Mouse (Mus musculus) liver, embryonic 16.5 days (tissue): ENCODE data around the gene Dnajc14. TPM values are rescaled to one million over a fixed set of nuclear protein-coding genes. Genes with fewer than 3 reads are reported as not detected.

Experiments used
- ATAC-seq: fragments of 200-750 bp; cut with Nextera tagmentation; 2 replicates; pipeline ENCODE4 v1.8.0; 2017; ENCODE audit warnings: low read depth, mild to moderate bottlenecking, moderate number of reproducible peaks, moderate library complexity
- H3K27ac ChIP-seq: fragments of 300-500 bp; sonication (generic); 2 replicates; pipeline ENCODE4 v1.5.1; 2014; ENCODE audit warnings: mild to moderate bottlenecking, low read length
- H3K27me3 ChIP-seq: fragments of 300-500 bp; sonication (generic); 2 replicates; pipeline ENCODE4 v1.6.1; 2014; ENCODE audit warnings: low read depth, low read length, mixed read lengths; ENCODE audit not compliant: control insufficient read depth, insufficient read depth
- H3K36me3 ChIP-seq: fragments of 300-500 bp; sonication (generic); 2 replicates; pipeline ENCODE4 v1.6.1; 2014; ENCODE audit warnings: mild to moderate bottlenecking; ENCODE audit not compliant: control insufficient read depth, insufficient read depth
- H3K4me1 ChIP-seq: fragments of 300-500 bp; sonication (generic); 2 replicates; pipeline ENCODE4 v1.6.1; 2014; ENCODE audit warnings: low read depth, low read length, mixed read lengths; ENCODE audit not compliant: control insufficient read depth
- H3K4me2 ChIP-seq: fragments of 300-500 bp; sonication (generic); 2 replicates; pipeline ENCODE4 v1.6.1; 2014; ENCODE audit warnings: low read depth, low read length, mixed read lengths
- H3K4me3 ChIP-seq: fragments of 300-500 bp; sonication (generic); 2 replicates; pipeline ENCODE4 v1.5.1; 2014; ENCODE audit warnings: low read depth, mild to moderate bottlenecking, low read length
- H3K9ac ChIP-seq: fragments of 300-500 bp; sonication (generic); 2 replicates; pipeline ENCODE4 v1.6.1; 2014; ENCODE audit warnings: low read depth, low read length
- H3K9me3 ChIP-seq: fragments of 300-500 bp; sonication (generic); replicated peaks from 2 replicates; pipeline ENCODE4 v1.6.1; 2016; ENCODE audit warnings: low read length; ENCODE audit not compliant: control insufficient read depth
- WGBS: fragments of 180-500 bp; shearing (Covaris S2); extraction: QIAGEN DNeasy Blood & Tissue Kit; methylation state at CpG from one replicate; pipeline ENCODE4 v1.1.7; 2014; ENCODE audit not compliant: insufficient replicate concordance; 5-methylcytosine and 5-hydroxymethylcytosine counted together
- polyA plus RNA-seq: library from polyadenylated mRNA; unstranded; fragments of >200 nt; fragmentation: Nextera tagmentation; extraction: Ambion mirVana; gene quantifications from 2 replicates; pipeline ENCODE4 v1.2.1, GENCODE M21; 2015

The Dnajc14 gene
- polyA plus RNA-seq, 1 experiment from 2014 or later, result 18.8 TPM

DNA sequence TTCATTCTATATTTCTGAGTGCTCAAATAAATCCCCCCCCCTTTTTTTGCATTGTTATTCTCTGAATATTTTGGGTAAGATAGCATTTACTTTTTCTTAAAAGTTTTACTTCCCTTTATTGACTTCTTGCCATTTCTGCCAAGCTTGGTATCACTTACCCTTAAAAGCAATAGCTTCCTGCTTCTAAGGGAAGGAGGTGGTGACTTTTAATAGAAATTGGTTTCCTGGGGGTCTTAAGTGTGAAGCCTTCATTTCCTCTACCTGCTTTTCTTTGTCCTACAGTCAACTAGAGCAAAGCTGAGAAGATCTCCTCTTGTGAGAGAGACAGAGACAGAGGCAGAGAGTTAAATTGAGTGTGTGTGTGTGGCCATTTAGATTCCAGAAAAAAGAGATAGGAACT, 57.3 kb downstream of the Dnajc14 start:
- Histone ChIP-seq H3K4me1 (no peaks in the 10 kb centered on the region), H3K27me3 (no peaks in the 10 kb centered on the region), H3K9ac (no peak overlapping the region), H3K9me3 (no peaks in the 10 kb centered on the region), H3K4me3 (no peak overlapping the region), H3K27ac (no peak overlapping the region), H3K4me2 (no peak overlapping the region), H3K36me3 (peaks cover 7% of the 10 kb centered on the region)
- ATAC-seq, result no peak

DNA sequence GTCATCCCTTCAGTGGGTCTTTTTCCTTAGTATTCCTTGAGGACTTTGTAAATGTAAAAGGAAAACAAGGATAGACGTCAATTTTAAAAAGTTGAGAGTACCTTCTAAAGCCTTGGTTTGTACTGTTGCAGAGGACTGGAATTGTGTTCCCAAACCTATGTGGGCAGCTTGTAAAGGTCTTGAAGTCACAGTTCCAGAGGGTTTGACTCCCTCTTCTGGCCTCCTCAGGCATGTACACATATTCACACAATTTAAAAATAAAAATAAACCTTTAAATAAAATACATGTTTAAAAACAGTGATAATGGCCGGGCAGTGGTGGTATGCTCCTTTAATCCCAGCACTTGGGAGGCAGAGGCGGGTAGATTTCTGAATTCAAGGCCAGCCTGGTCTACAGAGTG, 62.2 kb downstream of the Dnajc14 start:
- no peaks in the 10 kb centered on the region for H3K27me3 ChIP-seq
- no peaks in the 10 kb centered on the region for H3K9me3 ChIP-seq
- no peak for ATAC-seq
- no peak overlapping the region for H3K4me3 ChIP-seq
- H3K36me3 ChIP-seq, result no peaks in the 10 kb centered on the region; the same call in none of the 2 replicates
- WGBS, result 64% methylated on average over 3 of the region's 3 CpGs
- no peak overlapping the region for H3K27ac ChIP-seq
- no peak overlapping the region for H3K4me2 ChIP-seq
- H3K9ac ChIP-seq, result no peak overlapping the region
- H3K4me1 ChIP-seq, result no peaks in the 10 kb centered on the region

DNA sequence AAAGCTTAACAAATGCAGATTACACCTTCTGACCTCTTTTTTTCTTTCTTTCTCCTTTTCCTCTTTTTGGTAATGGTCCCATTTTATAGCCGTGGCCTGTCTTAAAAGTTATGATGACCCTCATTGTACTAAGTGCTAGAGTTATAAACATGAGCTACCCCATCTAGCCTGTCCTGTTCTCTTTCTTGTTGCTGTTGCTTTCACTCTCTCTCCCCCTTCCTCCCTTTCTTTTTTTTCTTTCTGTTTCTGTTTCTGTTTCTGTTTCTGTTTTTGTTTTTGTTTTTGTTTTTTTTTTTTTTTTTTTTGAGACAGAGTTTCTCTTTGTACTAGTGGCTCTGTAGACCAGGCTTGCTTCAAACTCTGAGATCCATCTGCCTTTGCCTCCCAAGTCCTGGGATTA, 62.7 kb downstream of the Dnajc14 start:
- no peak overlapping the region for H3K9ac ChIP-seq
- ATAC-seq, result no peak
- no peaks in the 10 kb centered on the region for H3K27me3 ChIP-seq
- H3K4me2 ChIP-seq, result no peak overlapping the region
- no peaks in the 10 kb centered on the region for H3K9me3 ChIP-seq
- 71% methylated on average over 1 of the region's 1 CpGs for WGBS
- no peaks in the 10 kb centered on the region; the same call in none of the 2 replicates for H3K36me3 ChIP-seq
- no peaks in the 10 kb centered on the region for H3K4me1 ChIP-seq
- H3K27ac ChIP-seq, result no peak overlapping the region
- no peak overlapping the region for H3K4me3 ChIP-seq

Other genes with a start within 250 kb of the Dnajc14 start
- gene Pa2g4, start 238.1 kb upstream of the Dnajc14 start, polyA plus RNA-seq, result 96.2 and 103 TPM in 2 replicates
- gene Erbb3, start 214.4 kb upstream of the Dnajc14 start, polyA plus RNA-seq, result 4.2 and 5.2 TPM in 2 replicates
- gene Rps26, start 177.3 kb upstream of the Dnajc14 start, polyA plus RNA-seq, result 301 and 353 TPM in 2 replicates
- gene Ikzf4, start 158.1 kb upstream of the Dnajc14 start, polyA plus RNA-seq, result 0.08 and 0.15 TPM in 2 replicates
- 12.5 and 12.9 TPM in 2 replicates for gene Suox, start 130.0 kb upstream of the Dnajc14 start, polyA plus RNA-seq
- gene Rab5b, start 107.8 kb upstream of the Dnajc14 start, polyA plus RNA-seq, result 36.6 and 38.6 TPM in 2 replicates
- gene Pmel, start 99.9 kb upstream of the Dnajc14 start, polyA plus RNA-seq, result 0.43 and 0.59 TPM in 2 replicates
- gene Cdk2, start 99.0 kb upstream of the Dnajc14 start, polyA plus RNA-seq, result 50.8 and 53.8 TPM in 2 replicates
- gene Dgka, start 59.2 kb upstream of the Dnajc14 start, polyA plus RNA-seq, result 2.6 and 3.0 TPM in 2 replicates
- gene Pym1, start 56.2 kb upstream of the Dnajc14 start, polyA plus RNA-seq, result 11.9 and 13.5 TPM in 2 replicates
- gene Mmp19, start 13.2 kb upstream of the Dnajc14 start, polyA plus RNA-seq, result 10.4 and 10.6 TPM in 2 replicates
- gene Tmem198b, start 308 bp downstream of the Dnajc14 start, polyA plus RNA-seq, result 2.2 and 3.1 TPM in 2 replicates
- 84.4 and 94.9 TPM in 2 replicates for gene Sarnp, start 13.3 kb downstream of the Dnajc14 start, polyA plus RNA-seq
- gene Ormdl2, start 17.6 kb downstream of the Dnajc14 start, polyA plus RNA-seq, result 68.5 and 69.3 TPM in 2 replicates
- 0.16 and 0.22 TPM in 2 replicates for gene Gdf11, start 87.7 kb downstream of the Dnajc14 start, polyA plus RNA-seq
- 97.4 and 109 TPM in 2 replicates for gene Cd63, start 96.9 kb downstream of the Dnajc14 start, polyA plus RNA-seq
- gene Rdh5, start 118.8 kb downstream of the Dnajc14 start, polyA plus RNA-seq, result 20.8 and 21.9 TPM in 2 replicates
- 92.8 and 96.6 TPM in 2 replicates for gene Bloc1s1, start 120.0 kb downstream of the Dnajc14 start, polyA plus RNA-seq
- gene Itga7, start 129.8 kb downstream of the Dnajc14 start, polyA plus RNA-seq, result 0.39 and 0.83 TPM in 2 replicates
- 0.22 TPM in 1 of 2 replicates, not detected in the other for gene Mettl7b, start 156.9 kb downstream of the Dnajc14 start, polyA plus RNA-seq
- not detected in 2 replicates for gene Olfr9, start 185.4 kb downstream of the Dnajc14 start, polyA plus RNA-seq
- gene Olfr763, start 206.7 kb downstream of the Dnajc14 start, polyA plus RNA-seq, result not detected in 2 replicates
- not detected in 2 replicates for gene Olfr764-ps1, start 235.8 kb downstream of the Dnajc14 start, polyA plus RNA-seq
- gene Olfr765, start 245.9 kb downstream of the Dnajc14 start, polyA plus RNA-seq, result not detected in 2 replicates